Mouse (Mus musculus) small intestine, adult 2 months (tissue): ENCODE results near the gene Lpar2.

Experiments used
- CTCF ChIP-seq: fragments of 200-500 bp; IDR thresholded peaks from 2 replicates; pipeline ENCODE4 v1.5.1; 2012; ENCODE audit warnings: low read depth, mild to moderate bottlenecking, control low read depth, inconsistent platforms, low read length, moderate library complexity, mixed read lengths; ENCODE audit not compliant: insufficient replicate concordance, insufficient read length; ENCODE audit errors: extremely low read depth
- POLR2A ChIP-seq: fragments of 200-500 bp; IDR thresholded peaks from 2 replicates; pipeline ENCODE4 v1.6.1; 2012; ENCODE audit warnings: low read depth, mild to moderate bottlenecking, control low read depth, inconsistent platforms, low read length, moderate library complexity

DNA sequence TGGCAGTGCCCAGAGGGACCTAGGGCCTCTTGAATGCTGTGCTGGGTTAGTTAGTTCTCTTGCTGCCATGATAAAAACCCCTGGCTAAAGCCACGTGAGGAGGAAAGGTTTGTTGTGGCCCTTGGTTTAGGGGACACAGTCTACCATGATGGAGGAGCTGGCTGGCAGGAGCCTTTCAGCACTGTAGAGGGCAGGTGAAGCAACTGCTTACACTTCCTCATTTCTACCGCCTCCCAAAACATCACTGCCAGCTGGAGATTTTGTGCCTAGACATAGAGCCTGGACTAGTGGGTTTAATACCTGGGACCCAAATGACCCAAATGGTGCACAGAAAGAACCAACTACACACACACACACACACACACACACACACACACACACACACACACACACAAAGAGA is 39.0 kb downstream of the Lpar2 start:
- TF ChIP-seq POLR2A (no peak), CTCF (no peak)
